Mouse (Mus musculus) megakaryocyte, embryonic 14.5 days (primary cell): Measurements from ENCODE around the gene Cxcl2.

Experiments
- FLI1 ChIP-seq: IDR thresholded peaks from 2 replicates; pipeline ENCODE4 v1.6.1; 2012; ENCODE audit warnings: low read length, inconsistent platforms, mixed read lengths
- GATA1 ChIP-seq: IDR thresholded peaks from 3 replicates; pipeline ENCODE4 v1.6.1; 2012; ENCODE audit warnings: mixed read lengths, low read length, inconsistent platforms, borderline replicate concordance

DNA sequence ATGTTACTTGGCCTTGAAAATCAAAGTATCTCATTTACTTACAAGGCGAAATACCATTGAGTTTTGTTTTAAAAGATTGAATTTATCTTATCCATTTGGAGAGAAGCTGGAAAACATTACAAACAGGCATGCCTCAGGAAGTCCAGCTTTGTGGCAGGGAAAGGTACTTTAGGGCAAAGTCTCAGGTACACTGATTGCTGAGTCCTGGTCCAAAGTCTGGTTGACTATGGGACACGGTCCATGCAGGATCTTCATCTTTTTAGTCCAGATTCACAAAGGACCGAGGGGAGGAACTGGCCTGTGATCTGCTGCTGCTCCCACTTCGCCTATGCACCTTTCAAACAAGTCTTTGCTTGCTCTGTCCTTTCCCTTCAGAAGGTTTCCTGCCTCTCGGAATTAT is 4.4 kb upstream of the Cxcl2 start:
- TF ChIP-seq GATA1 (no peak), FLI1 (no peak)
